Mouse (Mus musculus) G1E (cell line): ENCODE results near the gene Gabrb2.

Experiments used
- CTCF ChIP-seq: IDR thresholded peaks from 2 replicates; pipeline ENCODE4 v1.5.1; 2012; ENCODE audit warnings: low read depth, low read length, inconsistent platforms, mixed read lengths
- TAL1 ChIP-seq: conservative IDR thresholded peaks from 2 replicates; pipeline ENCODE4 v1.6.1; 2012; ENCODE audit warnings: low read depth, low read length, inconsistent platforms, mixed read lengths

GRCm38 (mm10) chr11:42448929-42449328, 29.4 kb downstream of the Gabrb2 start:
- TF ChIP-seq CTCF (no peak), TAL1 (no peak)
